Mouse (Mus musculus): ENCODE measurements around the gene Sp7. TPM values are rescaled to one million over a fixed set of nuclear protein-coding genes. Genes with fewer than 3 reads are reported as not detected.
A peak's percentile ranks its signal among the peaks of the same experiment; 100 is the strongest.

Sp7 gene
- polyA plus RNA-seq, 1 experiment from 2014 or later: not detected

GRCm38 (mm10) chr15:102362648-102363047, 4.3 kb downstream of the Sp7 start:
- no peak for ATAC-seq
- H3K27me3 ChIP-seq: peaks cover 15% of the 10 kb centered on the region
- TF ChIP-seq CTCF (IDR thresholded peaks at IDR 0.05): no peak
- in situ Hi-C loops (cut with MboI; ENCODE audit: low pct_unique_long_range_greater_than_20kb): no loop called here
- DNase-seq (ENCODE audit: low read depth, low spot score): no peak
- ChIA-PET POLR2A (interaction anchor here (0.7 to 1.1 kb wide), 2 partner anchors 10 to 253 kb away, joined by 3 to 4 read pairs; no protein-coding TSS in a partner anchor), CTCF (no interaction called here)

DNA sequence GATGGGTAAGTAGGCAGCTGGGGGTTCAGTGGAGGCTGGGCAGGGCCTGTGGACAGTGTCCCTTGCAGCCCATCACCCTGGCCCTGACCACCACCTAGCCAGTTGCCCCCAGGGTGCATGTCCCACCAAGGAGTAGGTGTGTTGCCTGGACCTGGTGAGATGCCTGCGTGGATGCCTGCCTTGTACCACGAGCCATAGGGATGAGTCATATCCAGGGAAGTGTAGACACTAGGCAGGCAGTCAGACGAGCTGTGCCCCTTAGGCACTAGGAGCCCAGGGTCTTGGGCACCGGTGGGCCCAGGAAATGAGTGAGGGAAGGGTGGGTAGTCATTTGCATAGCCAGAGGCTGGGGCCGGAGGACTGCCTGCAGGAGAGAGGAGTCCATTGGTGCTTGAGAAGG, 8.1 kb downstream of the Sp7 start:
- ChIA-PET CTCF (interaction anchor here (0.9 to 1.8 kb wide), 4 partner anchors 8 to 41 kb away, joined by 3 to 6 read pairs (median 4); partner anchors contain the start of gene Aaas), POLR2A (interaction anchor here (0.6 kb wide), 1 partner anchor 80 kb away, joined by 3 read pairs; no protein-coding TSS in a partner anchor)
- TF ChIP-seq CTCF (IDR thresholded peaks at IDR 0.05): no peak
- DNase-seq (ENCODE audit: low read depth, low spot score) (no peak), ATAC-seq (peak; percentile 73)
- in situ Hi-C loops (cut with MboI; ENCODE audit: low pct_unique_long_range_greater_than_20kb): no loop called here
- H3K27me3 ChIP-seq: no peaks in the 10 kb centered on the region

DNA sequence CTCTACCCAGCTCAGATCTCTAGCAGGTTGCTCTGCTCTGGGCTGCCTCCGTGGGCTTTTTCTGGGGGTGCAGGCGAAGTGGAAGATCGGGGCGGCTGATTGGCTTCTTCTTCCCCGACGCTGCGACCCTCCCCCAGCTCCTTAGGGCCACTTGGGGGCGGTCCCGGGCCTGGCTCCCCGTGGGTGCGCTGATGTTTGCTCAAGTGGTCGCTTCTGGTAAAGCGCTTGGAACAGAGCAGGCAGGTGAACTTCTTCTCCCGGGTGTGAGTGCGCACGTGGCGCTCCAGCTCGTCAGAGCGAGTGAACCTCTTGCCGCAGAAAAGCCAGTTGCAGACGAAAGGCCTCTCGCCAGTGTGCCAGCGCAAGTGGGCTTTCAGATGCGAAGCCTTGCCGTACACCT, 8.9 kb downstream of the Sp7 start:
- H3K27me3 ChIP-seq: no peaks in the 10 kb centered on the region
- ChIA-PET POLR2A (no interaction called here), CTCF (no interaction called here)
- ATAC-seq: no peak
- no peak for DNase-seq (ENCODE audit: low read depth, low spot score)
- TF ChIP-seq CTCF (IDR thresholded peaks at IDR 0.05): no peak
- in situ Hi-C loops (cut with MboI; ENCODE audit: low pct_unique_long_range_greater_than_20kb): no loop called here

GRCm38 (mm10) chr15:102356501-102357325, 10.3 kb downstream of the Sp7 start:
- in situ Hi-C loops (cut with MboI; ENCODE audit: low pct_unique_long_range_greater_than_20kb): no loop called here
- H3K27me3 ChIP-seq: no peaks in the 10 kb centered on the region
- ATAC-seq: no peak
- DNase-seq (ENCODE audit: low read depth, low spot score): no peak
- TF ChIP-seq CTCF (IDR thresholded peaks at IDR 0.05): no peak
- ChIA-PET CTCF (interaction anchor here (1.0 kb wide), 1 partner anchor 21 kb away, joined by 3 read pairs; no protein-coding TSS in a partner anchor), POLR2A (no interaction called here)

GRCm38 (mm10) chr15:102355871-102356441, 11.0 kb downstream of the Sp7 start:
- in situ Hi-C loops (cut with MboI; ENCODE audit: low pct_unique_long_range_greater_than_20kb): no loop called here
- no peak for TF ChIP-seq CTCF (IDR thresholded peaks at IDR 0.05)
- no peaks in the 10 kb centered on the region for H3K27me3 ChIP-seq
- ChIA-PET POLR2A (no interaction called here), CTCF (no interaction called here)
- ATAC-seq (no peak), DNase-seq (ENCODE audit: low read depth, low spot score) (no peak)

GRCm38 (mm10) chr15:102355134-102355870, 11.7 kb downstream of the Sp7 start:
- TF ChIP-seq CTCF (IDR thresholded peaks at IDR 0.05): no peak
- in situ Hi-C loops (cut with MboI; ENCODE audit: low pct_unique_long_range_greater_than_20kb): no loop called here
- ATAC-seq: no peak
- no peak for DNase-seq (ENCODE audit: low read depth, low spot score)
- no peaks in the 10 kb centered on the region for H3K27me3 ChIP-seq
- POLR2A ChIA-PET: no interaction called here
- CTCF ChIA-PET: no interaction called here

GRCm38 (mm10) chr15:102353986-102354385, 13.0 kb downstream of the Sp7 start:
- CTCF ChIA-PET: interaction anchor here (0.9 kb wide), 1 partner anchor 23 kb away, joined by 3 read pairs; no protein-coding TSS in a partner anchor
- ATAC-seq (no peak), DNase-seq (ENCODE audit: low read depth, low spot score) (no peak)
- in situ Hi-C loops (cut with MboI; ENCODE audit: low pct_unique_long_range_greater_than_20kb): no loop called here
- POLR2A ChIA-PET: no interaction called here
- TF ChIP-seq CTCF (IDR thresholded peaks at IDR 0.05): no peak
- no peaks in the 10 kb centered on the region for H3K27me3 ChIP-seq

DNA sequence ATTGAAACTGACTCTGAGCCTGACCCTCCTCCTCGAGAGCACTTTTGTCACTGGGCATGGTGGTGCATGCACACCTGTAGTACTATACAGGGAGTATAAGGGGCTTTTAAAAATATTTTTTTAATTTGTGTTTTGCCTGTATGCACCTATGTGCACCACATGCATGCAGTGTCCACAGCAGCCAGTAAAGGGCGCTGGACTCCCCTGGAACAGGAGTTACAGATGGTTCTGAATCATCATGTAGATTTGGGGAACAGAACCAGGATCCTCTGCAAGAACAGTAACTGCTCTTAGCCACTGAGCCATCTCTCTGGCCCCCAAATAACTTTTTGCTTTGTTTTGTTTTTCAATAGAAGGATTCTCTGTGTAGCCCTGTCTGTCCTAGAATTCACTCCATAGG, 14.8 kb downstream of the Sp7 start:
- in situ Hi-C loops (cut with MboI; ENCODE audit: low pct_unique_long_range_greater_than_20kb): no loop called here
- POLR2A ChIA-PET: no interaction called here
- DNase-seq (ENCODE audit: low read depth, low spot score): no peak

DNA sequence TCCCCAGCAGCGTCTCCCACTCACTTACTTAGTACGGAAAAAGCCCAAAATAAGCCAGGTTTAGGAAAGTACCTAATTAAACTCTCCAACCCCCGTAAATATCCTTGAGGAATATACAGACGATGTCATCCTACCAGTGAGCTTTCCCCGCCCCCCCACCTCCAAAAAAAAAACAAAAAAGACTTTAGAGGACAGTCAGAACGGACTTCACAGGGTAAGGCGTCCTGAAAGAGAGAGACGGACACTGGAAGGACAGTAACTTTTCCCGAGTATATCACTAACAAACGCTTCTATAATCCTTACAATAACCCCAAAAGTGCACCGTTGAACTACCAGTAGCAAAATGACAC, 16.1 kb downstream of the Sp7 start:
- TF ChIP-seq CTCF (IDR thresholded peaks at IDR 0.05): no peak
- H3K27me3 ChIP-seq: no peaks in the 10 kb centered on the region
- in situ Hi-C loops (cut with MboI; ENCODE audit: low pct_unique_long_range_greater_than_20kb): no loop called here
- ChIA-PET CTCF (interaction anchor here (1.3 to 1.5 kb wide), 2 partner anchors 8 to 13 kb away, joined by 3 read pairs; no protein-coding TSS in a partner anchor), POLR2A (no interaction called here)
- DNase-seq (ENCODE audit: low read depth, low spot score) (no peak), ATAC-seq (no peak)

More for the DNA sequence above, 14.8 kb downstream of the Sp7 start:
- CTCF ChIA-PET: interaction anchor here (1.5 kb wide), 1 partner anchor 12 kb away, joined by 3 read pairs; no protein-coding TSS in a partner anchor
- no peak for ATAC-seq
- TF ChIP-seq CTCF (IDR thresholded peaks at IDR 0.05): no peak
- H3K27me3 ChIP-seq: no peaks in the 10 kb centered on the region

- no peaks in the 10 kb centered on the region for H3K27me3 ChIP-seq
- no peak for TF ChIP-seq CTCF (IDR thresholded peaks at IDR 0.05)
- ATAC-seq: peak; percentile 79
- DNase-seq (ENCODE audit: low read depth, low spot score): peak; percentile 69
- in situ Hi-C loops (cut with MboI; ENCODE audit: low pct_unique_long_range_greater_than_20kb): no loop called here
- ChIA-PET POLR2A (interaction anchor here (1.3 kb wide), 1 partner anchor 24 kb away, joined by 3 read pairs; the partner anchor contains the start of gene Pfdn5), CTCF (interaction anchor here (1.1 to 1.6 kb wide), 4 partner anchors 9 to 32 kb away, joined by 3 to 5 read pairs (median 4); no protein-coding TSS in a partner anchor)
These were observed 16.6 kb downstream of the Sp7 start, which contains the start of gene Aaas for GRCm38 (mm10) chr15:102350138-102350941. Gene Aaas, minus strand, starts transcription at chr15:102350771.
